Mouse (Mus musculus) hindbrain, embryonic 10.5 days (tissue): ENCODE measurements around the gene Hps4. TPM values are rescaled to one million over a fixed set of nuclear protein-coding genes. Genes with fewer than 3 reads are reported as not detected.
A peak's percentile ranks its signal among the peaks of the same experiment; 100 is the strongest.

ENCODE experiments used
- DNase-seq: peaks from one replicate; pipeline ENCODE4 v3.0.0-alpha.2; 2017; ENCODE audit warnings: low spot score
- H3K27ac ChIP-seq: fragments of 300-500 bp; sonication (generic); 2 replicates; pipeline ENCODE4 v1.5.1; 2016; ENCODE audit warnings: mild to moderate bottlenecking, moderate library complexity
- H3K27me3 ChIP-seq: fragments of 300-500 bp; sonication (generic); 2 replicates; pipeline ENCODE4 v1.6.1; 2016; ENCODE audit warnings: mild to moderate bottlenecking; ENCODE audit not compliant: poor library complexity, insufficient read depth, severe bottlenecking
- H3K36me3 ChIP-seq: fragments of 300-500 bp; sonication (generic); 2 replicates; pipeline ENCODE4 v1.6.1; 2016; ENCODE audit warnings: mild to moderate bottlenecking, moderate library complexity
- H3K4me1 ChIP-seq: fragments of 300-500 bp; sonication (generic); replicated peaks from 2 replicates; pipeline ENCODE4 v1.6.1; 2016; ENCODE audit warnings: mild to moderate bottlenecking
- H3K4me3 ChIP-seq: fragments of 300-500 bp; sonication (generic); 2 replicates; pipeline ENCODE4 v1.5.1; 2016; ENCODE audit warnings: mild to moderate bottlenecking, moderate library complexity
- H3K9me3 ChIP-seq: fragments of 300-500 bp; sonication (generic); 2 replicates; pipeline ENCODE4 v1.6.1; 2016; ENCODE audit warnings: mild to moderate bottlenecking, moderate library complexity
- WGBS: fragments of 180-500 bp; shearing (Covaris S2); methylation state at CpG from one replicate; pipeline ENCODE4 v1.1.7; 2016; 5-methylcytosine and 5-hydroxymethylcytosine counted together
- polyA plus RNA-seq: library from polyadenylated mRNA; unstranded; fragments of >200 nt; fragmentation: Nextera tagmentation; extraction: Ambion mirVana; gene quantifications from 2 replicates; pipeline ENCODE4 v1.2.1, GENCODE M21; 2016

The Hps4 gene
- polyA plus RNA-seq, 1 experiment from 2014 or later: 36.7 TPM

- 76% methylated on average over 6 of the region's 6 CpGs for WGBS
- H3K4me3 ChIP-seq: no peak overlapping the region
- peaks cover 72% of the 10 kb centered on the region for H3K36me3 ChIP-seq
- DNase-seq: no peak
- no peaks in the 10 kb centered on the region for H3K27me3 ChIP-seq
- H3K27ac ChIP-seq: no peak overlapping the region
- peaks cover 38% of the 10 kb centered on the region for H3K4me1 ChIP-seq
- no peaks in the 10 kb centered on the region for H3K9me3 ChIP-seq
These were observed 35.8 kb downstream of the Hps4 start for GRCm38 (mm10) chr5:112378716-112379115.

DNA sequence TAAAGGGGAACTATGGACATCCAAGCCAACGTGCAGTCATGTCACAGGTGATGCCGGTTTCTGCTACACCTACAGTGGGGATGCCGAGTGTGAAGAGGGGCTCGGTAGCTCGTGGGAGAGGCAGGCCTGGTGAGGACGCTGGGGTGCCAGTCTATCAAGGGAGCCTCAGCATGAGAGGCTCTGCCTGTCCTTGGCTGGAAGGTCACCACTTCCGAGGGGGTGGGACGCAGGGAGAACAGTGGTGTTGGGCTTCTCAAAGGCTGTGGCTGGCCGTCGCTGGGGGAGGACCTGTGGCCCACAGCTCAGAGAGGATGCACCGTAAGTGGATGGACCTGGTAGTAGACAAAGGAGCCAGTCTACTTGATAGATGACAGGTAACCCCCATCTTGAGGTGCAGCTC lies 38.3 kb downstream of the Hps4 start:
- H3K27me3 ChIP-seq: no peaks in the 10 kb centered on the region
- H3K27ac ChIP-seq: peak overlapping the region; percentile 29; the same call in 1 of the 2 replicates
- no peak for DNase-seq
- H3K4me3 ChIP-seq: no peak overlapping the region
- H3K36me3 ChIP-seq: peaks cover 65% of the 10 kb centered on the region
- peaks cover 22% of the 10 kb centered on the region for H3K4me1 ChIP-seq
- WGBS: 86% methylated on average over 11 of the region's 11 CpGs
- no peaks in the 10 kb centered on the region for H3K9me3 ChIP-seq

DNA sequence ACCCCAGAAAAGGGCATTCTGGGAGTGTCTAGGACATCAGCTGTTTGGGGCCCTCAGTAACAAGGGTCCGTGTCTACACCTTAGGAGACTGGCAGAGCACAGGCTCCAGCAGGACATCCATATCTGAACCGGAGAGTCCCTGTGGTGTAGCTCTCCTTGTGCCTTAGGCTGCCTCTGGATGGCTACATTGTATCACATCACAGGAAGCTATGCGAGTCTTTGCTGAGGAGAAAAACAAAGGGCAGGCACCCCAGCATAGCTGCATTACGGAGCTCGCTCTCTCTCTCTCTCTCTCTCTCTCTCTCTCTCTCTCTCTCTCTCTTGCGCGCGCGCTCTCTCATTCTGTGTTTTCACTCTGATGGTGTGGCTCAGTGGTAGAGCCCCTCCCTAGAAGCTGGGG lies 39.2 kb downstream of the Hps4 start:
- Histone ChIP-seq H3K27ac (peak overlapping the region; percentile 66), H3K36me3 (peaks cover 68% of the 10 kb centered on the region), H3K4me3 (no peak overlapping the region), H3K4me1 (peaks cover 18% of the 10 kb centered on the region), H3K9me3 (no peaks in the 10 kb centered on the region), H3K27me3 (no peaks in the 10 kb centered on the region)
- 67% methylated on average over 9 of the region's 9 CpGs for WGBS
- DNase-seq: no peak

DNA sequence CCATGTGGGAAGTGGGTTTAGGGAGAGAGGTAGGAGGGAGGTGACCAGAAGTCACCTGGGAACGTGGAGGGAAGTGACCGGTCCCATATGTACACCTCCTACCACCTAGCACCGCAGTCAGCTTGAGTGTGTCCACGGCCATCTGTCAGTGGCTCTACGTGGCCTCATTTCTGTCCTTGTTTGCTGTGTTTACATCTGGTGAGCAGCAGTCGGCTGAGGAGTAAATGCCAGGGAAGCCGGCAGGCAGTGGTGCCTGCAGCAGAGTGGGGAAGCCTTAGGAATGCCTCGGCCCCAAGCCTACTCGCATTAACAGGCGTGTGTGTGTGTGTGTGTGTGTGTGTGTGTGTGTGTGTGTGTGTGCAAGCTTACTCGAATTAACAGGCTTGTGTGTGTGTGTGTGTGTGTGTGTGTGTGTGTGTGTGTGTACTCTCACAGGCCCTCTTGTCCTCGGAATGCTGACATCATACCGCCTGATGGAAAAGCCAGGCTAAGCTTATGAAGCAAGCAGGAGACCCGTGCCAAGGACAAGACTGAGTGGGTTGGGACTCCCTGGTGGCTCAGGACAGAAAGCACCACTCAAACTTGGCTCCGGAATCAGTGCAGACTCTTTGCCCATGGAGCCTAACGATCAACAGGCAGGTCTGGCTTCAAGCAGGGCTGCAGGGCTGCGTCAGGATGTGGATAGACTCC lies 39.9 kb downstream of the Hps4 start:
- no peak for DNase-seq
- Histone ChIP-seq H3K27ac (no peak overlapping the region), H3K27me3 (no peaks in the 10 kb centered on the region), H3K4me1 (peaks cover 18% of the 10 kb centered on the region), H3K4me3 (no peak overlapping the region), H3K9me3 (no peaks in the 10 kb centered on the region), H3K36me3 (peaks cover 68% of the 10 kb centered on the region)
- 73% methylated on average over 17 of the region's 17 CpGs for WGBS

- H3K9me3 ChIP-seq: no peaks in the 10 kb centered on the region
- H3K4me3 ChIP-seq: no peak overlapping the region
- 92% methylated on average over 13 of the region's 13 CpGs for WGBS
- peaks cover 24% of the 10 kb centered on the region for H3K4me1 ChIP-seq
- no peak for DNase-seq
- peaks cover 65% of the 10 kb centered on the region for H3K36me3 ChIP-seq
- H3K27me3 ChIP-seq: no peaks in the 10 kb centered on the region
- no peak overlapping the region for H3K27ac ChIP-seq
These were observed 42.1 kb downstream of the Hps4 start for GRCm38 (mm10) chr5:112384805-112385472.

DNA sequence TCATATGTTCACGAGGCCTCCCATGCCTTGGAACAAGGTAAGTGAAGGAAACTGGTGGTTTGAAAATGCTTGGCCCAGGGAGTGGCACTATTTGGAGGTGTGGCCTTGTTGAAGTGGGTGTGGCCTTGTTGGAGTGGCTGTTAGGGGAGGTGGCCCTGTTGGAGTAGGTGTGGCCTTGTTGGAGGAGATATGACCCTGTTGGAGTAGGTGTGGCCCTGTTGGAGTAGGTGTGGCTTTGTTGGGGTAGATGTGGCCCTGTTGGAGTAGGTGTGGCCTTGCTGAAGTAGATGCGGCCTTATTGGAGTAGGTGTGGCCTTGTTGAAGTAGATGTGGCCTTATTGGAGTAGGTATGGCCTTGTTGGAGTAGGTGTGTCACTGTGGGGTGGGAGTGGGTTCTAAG lies 43.1 kb downstream of the Hps4 start:
- Histone ChIP-seq H3K27ac (no peak overlapping the region), H3K27me3 (peaks cover 2% of the 10 kb centered on the region; the same call in 1 of the 2 replicates), H3K4me3 (no peak overlapping the region), H3K36me3 (peaks cover 61% of the 10 kb centered on the region), H3K4me1 (peaks cover 26% of the 10 kb centered on the region), H3K9me3 (no peaks in the 10 kb centered on the region)
- DNase-seq: no peak
- 82% methylated on average over 2 of the region's 2 CpGs for WGBS

DNA sequence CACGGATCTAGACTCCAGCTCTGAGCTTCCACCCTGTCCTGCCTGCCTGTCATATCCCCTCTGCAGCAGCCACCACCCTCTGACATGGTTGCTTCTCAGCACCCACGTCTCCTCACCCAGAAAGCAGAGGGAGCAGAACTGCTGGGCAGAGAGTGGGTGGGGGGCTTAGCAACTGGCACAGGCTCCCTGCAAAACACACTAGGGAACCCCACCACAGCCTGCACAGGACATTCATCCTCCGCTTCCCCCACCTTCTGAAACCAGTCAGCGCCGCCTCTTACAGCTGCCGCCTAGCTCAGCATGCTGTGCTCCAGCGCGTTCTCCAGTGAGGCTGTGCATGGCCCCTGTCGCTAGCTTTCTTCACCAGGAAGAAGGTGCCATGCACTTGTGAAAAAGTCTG lies 46.5 kb downstream of the Hps4 start:
- Histone ChIP-seq H3K4me3 (no peak overlapping the region), H3K27ac (0 out of 2 replicates have a peak overlapping the region, but pooled peaks have one; percentile 6), H3K9me3 (no peaks in the 10 kb centered on the region), H3K27me3 (peaks cover 34% of the 10 kb centered on the region), H3K36me3 (peaks cover 69% of the 10 kb centered on the region), H3K4me1 (peaks cover 28% of the 10 kb centered on the region)
- DNase-seq: no peak
- 82% methylated on average over 9 of the region's 9 CpGs for WGBS

- Histone ChIP-seq H3K36me3 (peaks cover 53% of the 10 kb centered on the region), H3K4me1 (peaks cover 40% of the 10 kb centered on the region), H3K27me3 (peaks cover 34% of the 10 kb centered on the region), H3K27ac (no peak overlapping the region), H3K9me3 (no peaks in the 10 kb centered on the region), H3K4me3 (no peak overlapping the region)
- WGBS: 48% methylated on average over 16 of the region's 16 CpGs
- DNase-seq: no peak
These were observed 48.1 kb downstream of the Hps4 start for GRCm38 (mm10) chr5:112391002-112391401.

DNA sequence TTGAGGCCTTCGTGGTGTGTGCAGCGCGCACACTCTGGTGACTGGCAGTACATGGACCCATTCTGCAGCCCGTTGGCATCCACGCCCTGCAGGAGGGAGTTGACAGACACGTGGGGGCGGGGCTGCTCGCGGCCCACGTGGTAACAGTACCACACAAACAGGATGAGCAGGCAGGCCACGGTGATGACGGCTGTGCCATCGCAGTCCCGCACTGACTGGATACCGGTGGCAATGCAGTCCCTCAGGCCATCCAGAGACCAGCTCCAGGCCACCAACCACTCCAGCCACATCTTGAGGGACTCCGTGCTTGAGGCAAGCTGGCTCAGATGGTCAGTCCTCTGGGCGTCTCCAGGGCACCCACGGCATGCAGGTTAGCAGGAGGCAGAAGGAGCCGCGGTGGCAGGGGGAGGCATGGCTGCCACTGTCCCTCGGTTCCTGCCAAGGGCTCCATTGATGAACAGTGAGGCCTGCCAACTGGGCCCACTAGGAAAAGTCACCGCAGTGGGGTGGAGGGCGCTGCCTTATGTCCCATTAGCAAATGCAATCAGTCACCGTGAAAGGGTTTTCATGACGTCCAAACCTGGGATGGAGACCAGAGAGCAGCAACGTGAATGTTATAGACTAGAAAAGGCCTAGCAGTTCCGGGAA lies 48.9 kb downstream of the Hps4 start:
- Histone ChIP-seq H3K36me3 (peaks cover 45% of the 10 kb centered on the region), H3K27me3 (peaks cover 34% of the 10 kb centered on the region), H3K4me1 (peaks cover 41% of the 10 kb centered on the region), H3K9me3 (no peaks in the 10 kb centered on the region), H3K27ac (0 out of 2 replicates have a peak overlapping the region, but pooled peaks have one; percentile 31), H3K4me3 (no peak overlapping the region)
- no peak for DNase-seq
- WGBS: 64% methylated on average over 27 of the region's 27 CpGs

- Histone ChIP-seq H3K9me3 (no peaks in the 10 kb centered on the region), H3K4me3 (peak overlapping the region; percentile 68), H3K27me3 (peaks cover 34% of the 10 kb centered on the region), H3K27ac (peak overlapping the region; percentile 92), H3K4me1 (peaks cover 41% of the 10 kb centered on the region), H3K36me3 (peaks cover 27% of the 10 kb centered on the region)
- WGBS: 11% methylated on average over 18 of the region's 18 CpGs
- DNase-seq: no peak
These were observed 51.0 kb downstream of the Hps4 start for GRCm38 (mm10) chr5:112393741-112394414.

DNA sequence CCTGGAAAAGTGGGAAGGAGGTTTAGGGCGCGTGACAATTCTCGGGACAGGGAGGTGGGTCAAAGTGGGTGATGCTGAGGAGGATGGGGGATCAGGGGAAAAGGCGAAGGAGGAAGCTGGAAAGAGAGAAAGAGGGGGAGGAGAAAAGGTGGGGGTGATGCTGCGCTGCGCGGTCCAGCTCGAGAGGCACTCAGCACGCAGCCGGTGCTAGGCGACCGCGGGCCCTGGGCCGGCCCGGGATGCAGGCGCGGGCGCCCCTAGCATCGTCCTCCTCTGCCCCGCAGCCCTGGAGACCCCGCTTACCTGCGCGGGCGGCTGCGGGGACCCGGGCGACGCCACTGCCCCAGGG lies 51.5 kb downstream of the Hps4 start:
- Histone ChIP-seq H3K27ac (peak overlapping the region; percentile 92), H3K4me3 (peak overlapping the region; percentile 68), H3K36me3 (peaks cover 22% of the 10 kb centered on the region), H3K27me3 (peaks cover 34% of the 10 kb centered on the region), H3K9me3 (no peaks in the 10 kb centered on the region), H3K4me1 (peaks cover 38% of the 10 kb centered on the region)
- peak; percentile 45 for DNase-seq
- under 1% methylated on average over 26 of the region's 28 CpGs for WGBS

- under 1% methylated on average over 67 of the region's 67 CpGs for WGBS
- Histone ChIP-seq H3K36me3 (peaks cover 17% of the 10 kb centered on the region), H3K4me1 (peaks cover 35% of the 10 kb centered on the region), H3K27ac (peak within 1 kb of the TSS; percentile 92), H3K9me3 (no peaks in the 10 kb centered on the region), H3K4me3 (peak within 1 kb of the TSS; percentile 68), H3K27me3 (peaks cover 34% of the 10 kb centered on the region)
- peak; percentile 90 for DNase-seq
These were observed 52.0 kb downstream of the Hps4 start, which contains the start of gene Asphd2 for GRCm38 (mm10) chr5:112394779-112395443. Asphd2 (minus strand) TSS chr5:112394866.
